Mouse (Mus musculus): Measurements from ENCODE around the gene Smyd4.

Gene Smyd4

DNA sequence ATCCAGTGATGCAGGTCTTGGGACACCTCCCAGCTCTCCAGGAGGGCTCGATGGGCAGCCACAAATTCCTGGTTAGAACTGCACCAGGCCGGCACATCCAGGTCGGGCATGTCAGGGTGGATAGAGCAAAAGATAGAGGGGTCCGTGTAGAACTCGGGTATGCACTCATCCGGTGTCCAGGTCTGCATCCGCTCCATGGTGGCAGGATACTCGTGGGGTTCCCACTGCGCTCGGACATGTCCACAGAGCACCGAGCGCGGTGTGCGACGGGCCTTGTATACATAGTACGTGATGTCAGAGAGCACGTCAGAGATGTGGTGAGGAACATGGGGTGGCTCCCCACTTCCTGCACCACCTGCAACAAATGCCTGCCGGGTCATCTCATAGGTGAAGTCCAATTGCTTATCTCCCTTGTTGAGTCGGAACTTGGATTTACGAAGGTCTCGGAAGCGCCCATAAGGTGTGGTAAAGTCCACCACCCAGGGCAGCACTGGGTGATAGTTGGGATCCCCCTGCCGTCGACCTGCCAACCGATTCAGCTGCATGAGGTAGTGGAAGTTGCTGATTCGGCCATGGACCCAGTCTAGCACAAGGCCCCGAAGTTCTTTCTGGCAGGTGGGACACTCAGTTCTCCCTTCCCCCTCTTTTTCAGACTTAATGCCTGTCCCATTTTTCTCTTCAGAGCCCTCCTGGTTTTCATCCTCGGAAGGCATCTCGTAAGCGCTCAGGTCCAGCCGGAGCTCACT is 104.8 kb downstream of the Smyd4 start:
- DNase-seq (ENCODE audit: low spot score), result no peak

DNA sequence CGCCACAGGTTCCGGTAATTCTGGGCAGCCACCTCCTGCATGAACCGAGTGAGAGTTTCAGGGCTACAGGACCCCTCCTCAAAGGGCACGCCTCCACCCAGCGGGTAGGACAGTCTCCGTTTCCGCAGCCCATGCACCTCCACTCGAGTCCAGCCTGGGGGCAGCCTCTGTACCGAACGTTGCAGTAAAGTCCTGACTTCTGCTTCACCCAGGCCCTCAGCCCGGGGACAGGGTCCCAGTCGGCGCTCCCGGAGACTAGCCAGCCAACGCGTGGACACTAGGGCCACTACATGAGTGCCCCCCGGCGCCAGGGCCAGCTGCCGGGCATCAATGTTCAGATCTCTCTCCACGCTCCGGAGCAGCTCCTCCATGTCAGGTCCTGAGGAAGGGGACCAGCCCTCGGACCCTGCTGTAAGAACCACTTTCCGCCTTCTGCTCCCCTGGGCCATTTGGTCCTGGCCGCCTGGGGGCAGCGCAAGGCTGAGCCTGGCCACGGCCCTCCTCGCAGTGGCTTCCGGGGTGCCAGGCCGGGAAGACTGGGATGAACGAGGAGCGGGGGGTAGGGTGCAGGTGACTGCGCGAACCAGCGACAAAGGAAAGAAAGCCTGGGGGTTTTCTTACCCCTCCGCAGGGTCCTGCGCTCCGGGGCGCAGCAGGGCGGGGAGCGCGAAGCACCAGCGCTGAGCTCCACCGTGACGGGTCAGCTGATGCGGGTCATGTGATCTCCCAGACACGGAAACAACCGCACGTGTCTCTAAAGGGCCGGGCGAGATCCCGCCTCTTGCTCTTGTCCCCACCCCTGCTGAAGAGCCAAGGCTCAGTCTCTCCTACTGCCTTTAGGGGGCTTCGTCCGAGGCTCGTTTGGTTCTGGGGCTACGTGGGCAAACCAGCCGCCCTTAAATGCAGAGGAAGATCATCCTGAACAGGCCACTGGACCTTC is 106.0 kb downstream of the Smyd4 start, which contains the start of gene Wdr81:
Wdr81 (minus strand) TSS at position 727 of the 940 bp plus-strand sequence.
- peak; percentile 72 for DNase-seq (ENCODE audit: low spot score)

Measured in layer of hippocampus, adult 9-10 months (tissue).